Mouse (Mus musculus) stomach, postnatal 0 days (tissue): ENCODE data around the gene Cd55b.

Experiments used
- CTCF ChIP-seq: IDR thresholded peaks from 2 replicates; pipeline ENCODE4 v1.5.1; 2016; ENCODE audit warnings: antibody characterized with exemption, low read depth, mild to moderate bottlenecking, moderate library complexity
- EP300 ChIP-seq: optimal IDR thresholded peaks from 2 replicates; pipeline ENCODE3; 2016; ENCODE audit warnings: antibody characterized with exemption

- TF ChIP-seq CTCF (no peak), EP300 (no peak)
Measured at GRCm38 (mm10) chr1:130373398-130374083, 49.3 kb downstream of the Cd55b start.
